Mouse (Mus musculus): ENCODE measurements around the gene Foxo1. TPM values are rescaled to one million over a fixed set of nuclear protein-coding genes. Genes with fewer than 3 reads are reported as not detected.

The Foxo1 gene
- total RNA-seq, 2 experiments from 2014 or later = 0.26 to 2.1 TPM

GRCm38 (mm10) chr3:52347980-52348622 is 80.0 kb downstream of the Foxo1 start:
- no peak for ATAC-seq (replicated peaks; ENCODE audit: low FRiP score, poor library complexity, severe bottlenecking)

GRCm38 (mm10) chr3:52350636-52351035 is 82.5 kb downstream of the Foxo1 start:
- ATAC-seq (replicated peaks; ENCODE audit: low FRiP score, poor library complexity, severe bottlenecking) = no peak

- no peak for ATAC-seq (replicated peaks; ENCODE audit: low FRiP score, poor library complexity, severe bottlenecking)
Observed at GRCm38 (mm10) chr3:52351901-52352300, 83.8 kb downstream of the Foxo1 start.

- no peak for ATAC-seq (replicated peaks; ENCODE audit: low FRiP score, poor library complexity, severe bottlenecking)
Observed at GRCm38 (mm10) chr3:52354203-52354602, 86.1 kb downstream of the Foxo1 start.

- ATAC-seq (replicated peaks; ENCODE audit: low FRiP score, poor library complexity, severe bottlenecking) = no peak
Observed at GRCm38 (mm10) chr3:52357265-52357953, 89.3 kb downstream of the Foxo1 start.

- no peak for ATAC-seq (replicated peaks; ENCODE audit: low FRiP score, poor library complexity, severe bottlenecking)
Observed at GRCm38 (mm10) chr3:52364576-52364975, 96.4 kb downstream of the Foxo1 start.

GRCm38 (mm10) chr3:52369204-52369603 is 101.1 kb downstream of the Foxo1 start:
- ATAC-seq (replicated peaks; ENCODE audit: low FRiP score, poor library complexity, severe bottlenecking) = no peak

GRCm38 (mm10) chr3:52369881-52370428 is 101.8 kb downstream of the Foxo1 start:
- no peak for ATAC-seq (replicated peaks; ENCODE audit: low FRiP score, poor library complexity, severe bottlenecking)

GRCm38 (mm10) chr3:52376974-52377373 is 108.8 kb downstream of the Foxo1 start:
- no peak for ATAC-seq (replicated peaks; ENCODE audit: low FRiP score, poor library complexity, severe bottlenecking)

GRCm38 (mm10) chr3:52383351-52383750 is 115.2 kb downstream of the Foxo1 start:
- ATAC-seq (replicated peaks; ENCODE audit: low FRiP score, poor library complexity, severe bottlenecking) = no peak

- ATAC-seq (replicated peaks; ENCODE audit: low FRiP score, poor library complexity, severe bottlenecking) = no peak
Observed at GRCm38 (mm10) chr3:52386343-52386742, 118.2 kb downstream of the Foxo1 start.

- no peak for ATAC-seq (replicated peaks; ENCODE audit: low FRiP score, poor library complexity, severe bottlenecking)
Observed at GRCm38 (mm10) chr3:52390321-52390720, 122.2 kb downstream of the Foxo1 start.

- ATAC-seq (replicated peaks; ENCODE audit: low FRiP score, poor library complexity, severe bottlenecking) = no peak
Observed at GRCm38 (mm10) chr3:52390766-52391665, 122.9 kb downstream of the Foxo1 start.

GRCm38 (mm10) chr3:52391897-52392296 is 123.8 kb downstream of the Foxo1 start:
- ATAC-seq (replicated peaks; ENCODE audit: low FRiP score, poor library complexity, severe bottlenecking) = no peak

- no peak for ATAC-seq (replicated peaks; ENCODE audit: low FRiP score, poor library complexity, severe bottlenecking)
Observed at GRCm38 (mm10) chr3:52392521-52392920, 124.4 kb downstream of the Foxo1 start.

- ATAC-seq (replicated peaks; ENCODE audit: low FRiP score, poor library complexity, severe bottlenecking) = no peak
Observed at GRCm38 (mm10) chr3:52393171-52393570, 125.0 kb downstream of the Foxo1 start.

- ATAC-seq (replicated peaks; ENCODE audit: low FRiP score, poor library complexity, severe bottlenecking) = no peak
Observed at GRCm38 (mm10) chr3:52396121-52396731, 128.1 kb downstream of the Foxo1 start.

- ATAC-seq (replicated peaks; ENCODE audit: low FRiP score, poor library complexity, severe bottlenecking) = no peak
Observed at GRCm38 (mm10) chr3:52396951-52397615, 128.9 kb downstream of the Foxo1 start.

GRCm38 (mm10) chr3:52397961-52398360 is 129.8 kb downstream of the Foxo1 start:
- ATAC-seq (replicated peaks; ENCODE audit: low FRiP score, poor library complexity, severe bottlenecking) = no peak
